Mouse (Mus musculus) heart, postnatal 4 days (tissue): ENCODE results near the gene Zfp985. TPM values are rescaled to one million over a fixed set of nuclear protein-coding genes. Genes with fewer than 3 reads are reported as not detected.
"Not testable (repeated sequence)": the region's sequence is repeated elsewhere in the genome, so short reads cannot be mapped to it uniquely, and the experiment has no call there.

Source experiments
- DNase-seq: peaks from one replicate; pipeline ENCODE4 v3.0.0; 2021
- total RNA-seq, 2 experiments: library from RNA; stranded (reverse); gene quantifications; 2 replicates each; pipeline ENCODE4 v1.2.3; 2021

The Zfp985 gene
- total RNA-seq, 2 experiments from 2014 or later, result 0.12 to 0.34 TPM

DNA sequence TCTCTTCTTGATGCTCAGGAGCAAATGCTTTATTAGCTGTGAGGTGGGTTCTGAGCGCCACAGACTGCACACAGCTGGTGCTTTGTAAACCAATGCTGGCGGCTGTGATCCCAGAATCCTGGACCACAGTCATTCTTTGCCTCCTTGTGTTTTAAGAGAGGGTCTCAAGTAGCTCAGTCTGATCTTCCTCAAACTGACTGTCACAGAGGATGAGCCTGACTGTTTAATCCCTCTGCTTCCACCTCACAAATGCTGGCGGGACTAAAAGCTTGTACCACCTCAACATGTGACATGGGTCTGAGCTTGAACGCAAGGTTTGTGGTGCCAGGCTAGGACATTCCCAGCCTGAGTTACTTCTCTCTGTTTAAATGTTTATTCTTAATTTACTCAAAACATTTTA, 52.4 kb downstream of the Zfp985 start:
- no peak for DNase-seq

DNA sequence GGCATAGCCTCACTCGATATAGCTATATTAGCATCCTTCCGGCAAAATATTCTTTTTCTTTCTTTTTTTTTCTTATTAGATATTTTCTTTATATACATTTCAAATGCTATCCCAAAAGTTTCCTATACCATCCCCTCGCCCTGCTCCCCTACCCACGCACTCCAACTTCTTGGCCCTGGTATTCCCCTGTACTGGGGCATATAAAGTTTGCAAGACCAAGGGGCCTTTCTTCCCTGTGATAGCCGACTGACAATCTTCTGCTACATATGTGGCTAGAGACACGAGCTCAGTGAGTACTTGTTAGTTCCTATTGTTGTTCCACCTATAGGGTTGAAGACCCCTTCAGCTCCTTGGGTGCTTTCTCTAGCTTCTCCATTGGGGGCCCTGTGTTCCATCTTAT, 53.4 kb downstream of the Zfp985 start:
- DNase-seq, result not testable (repeated sequence)

GRCm38 (mm10) chr4:147633818-147634262, 80.8 kb downstream of the Zfp985 start:
- DNase-seq, result not testable (repeated sequence)

Other genes starting within 250 kb of the Zfp985 start
- gene Zfp988, start 247.6 kb upstream of the Zfp985 start, total RNA-seq, result under 1 TPM in 1 of 2 experiments, not detected in 1; 0.12 TPM
- gene Zfp978, start 192.0 kb upstream of the Zfp985 start, total RNA-seq, result under 1 TPM; 0.31 to 0.34 TPM
- gene Zfp982, start 60.9 kb upstream of the Zfp985 start, total RNA-seq, result 1 to 10 TPM; 6.0 to 6.7 TPM
- under 1 TPM; 0.33 to 0.72 TPM for gene Gm16503, start 13.1 kb upstream of the Zfp985 start, total RNA-seq
- gene Zfp979, start 89.2 kb downstream of the Zfp985 start, total RNA-seq, result 1 to 10 TPM; 3.2 to 3.5 TPM
- gene Zfp534, start 149.3 kb downstream of the Zfp985 start, total RNA-seq, result under 1 TPM in 1 of 2 experiments, not detected in 1; 0.18 TPM